Mouse (Mus musculus): ENCODE data around the gene Xrcc1.
"Not testable (repeated sequence)": the region's sequence is repeated elsewhere in the genome, so short reads cannot be mapped to it uniquely, and the experiment has no call there.

Gene Xrcc1

GRCm38 (mm10) chr7:24546068-24546614, at the start of gene Xrcc1, which contains the start of gene Pinlyp:
Gene Xrcc1 (plus strand): TSS chr7:24546289.
Gene Pinlyp (minus strand): TSS chr7:24546118.
- DNase-seq, result no peak

- DNase-seq, result no peak
Observed at GRCm38 (mm10) chr7:24499856-24500577, 46.1 kb upstream of the Xrcc1 start.

- DNase-seq, result peak; percentile 51
Observed at GRCm38 (mm10) chr7:24500929-24501328, 45.2 kb upstream of the Xrcc1 start.

GRCm38 (mm10) chr7:24501492-24501891, 44.6 kb upstream of the Xrcc1 start:
- peak; percentile 41 for DNase-seq

GRCm38 (mm10) chr7:24504004-24504403, 42.1 kb upstream of the Xrcc1 start:
- no peak for DNase-seq

- no peak for DNase-seq
Observed at GRCm38 (mm10) chr7:24504868-24505267, 41.2 kb upstream of the Xrcc1 start.

- DNase-seq, result no peak
Observed at GRCm38 (mm10) chr7:24505447-24506064, 40.5 kb upstream of the Xrcc1 start.

GRCm38 (mm10) chr7:24506065-24506459, 40.0 kb upstream of the Xrcc1 start:
- no peak for DNase-seq

GRCm38 (mm10) chr7:24506476-24506837, 39.6 kb upstream of the Xrcc1 start:
- peak; percentile 70 for DNase-seq

GRCm38 (mm10) chr7:24506838-24507725, 39.0 kb upstream of the Xrcc1 start, which contains the start of gene Zfp428:
Gene Zfp428 (plus strand): TSS chr7:24507006.
- DNase-seq, result peak; percentile 92

GRCm38 (mm10) chr7:24507726-24508114, 38.4 kb upstream of the Xrcc1 start:
- DNase-seq, result no peak

GRCm38 (mm10) chr7:24512355-24512754, 33.7 kb upstream of the Xrcc1 start, which contains the start of gene AC161166.1:
Gene AC161166.1 (minus strand): TSS chr7:24512455.
- no peak for DNase-seq

- peak; percentile 37 for DNase-seq
Observed at GRCm38 (mm10) chr7:24516319-24516718, 29.8 kb upstream of the Xrcc1 start.

GRCm38 (mm10) chr7:24517077-24517476, 29.0 kb upstream of the Xrcc1 start:
- no peak for DNase-seq

GRCm38 (mm10) chr7:24517654-24518053, 28.4 kb upstream of the Xrcc1 start:
- DNase-seq, result peak; percentile 1

GRCm38 (mm10) chr7:24519130-24519529, 27.0 kb upstream of the Xrcc1 start:
- no peak for DNase-seq

- DNase-seq, result not testable (repeated sequence)
Observed at GRCm38 (mm10) chr7:24520054-24520453, 26.0 kb upstream of the Xrcc1 start.

- DNase-seq, result no peak
Observed at GRCm38 (mm10) chr7:24522805-24523204, 23.3 kb upstream of the Xrcc1 start.

- DNase-seq, result no peak
Observed at GRCm38 (mm10) chr7:24523723-24524122, 22.4 kb upstream of the Xrcc1 start.

GRCm38 (mm10) chr7:24524978-24525377, 21.1 kb upstream of the Xrcc1 start:
- DNase-seq, result no peak

GRCm38 (mm10) chr7:24525686-24526420, 20.2 kb upstream of the Xrcc1 start:
- peak; percentile 6 for DNase-seq

GRCm38 (mm10) chr7:24528861-24529260, 17.2 kb upstream of the Xrcc1 start:
- DNase-seq, result no peak
